Mouse (Mus musculus) erythroid progenitor cell, adult 5-6 weeks (primary cell): ENCODE results near the gene Mov10l1. TPM values are rescaled to one million over a fixed set of nuclear protein-coding genes. Genes with fewer than 3 reads are reported as not detected.

Experiments
- total RNA-seq, 2 experiments: library from RNA; stranded (forward) in 1 of 2; stranded (reverse) in 1 of 2; fragments of 150-400 nt in 1 of 2; fragments of 186-747, 209-891 nt in 1 of 2; gene quantifications; 2 replicates each; pipeline versions ENCODE4 v1.2.3 to v1.2.4; 2015 to 2017; ENCODE audit warnings: low replicate concordance in 2 of 2

The Mov10l1 gene
- total RNA-seq, 2 experiments from 2014 or later: under 0.01 TPM; not detected in 1

Other genes with a start within 250 kb of the Mov10l1 start
- gene Brd1, start 248.7 kb upstream of the Mov10l1 start, total RNA-seq (2015; ENCODE audit: low replicate concordance): 13.3 and 18.4 TPM in 2 replicates
- gene Brd1, start 248.7 kb upstream of the Mov10l1 start, total RNA-seq (2017; ENCODE audit: low replicate concordance): 31.3 and 31.5 TPM in 2 replicates
- gene Zbed4, start 231.2 kb upstream of the Mov10l1 start, total RNA-seq (2015; ENCODE audit: low replicate concordance): 34.2 and 44.0 TPM in 2 replicates
- gene Zbed4, start 231.2 kb upstream of the Mov10l1 start, total RNA-seq (2017; ENCODE audit: low replicate concordance): 28.8 and 32.7 TPM in 2 replicates
- gene Alg12, start 163.6 kb upstream of the Mov10l1 start, total RNA-seq (2015; ENCODE audit: low replicate concordance): 5.0 and 5.4 TPM in 2 replicates
- 1.2 and 2.4 TPM in 2 replicates for gene Alg12, start 163.6 kb upstream of the Mov10l1 start, total RNA-seq (2017; ENCODE audit: low replicate concordance)
- 19.8 and 26.4 TPM in 2 replicates for gene Creld2, start 163.3 kb upstream of the Mov10l1 start, total RNA-seq (2015; ENCODE audit: low replicate concordance)
- gene Creld2, start 163.3 kb upstream of the Mov10l1 start, total RNA-seq (2017; ENCODE audit: low replicate concordance): 24.8 and 41.9 TPM in 2 replicates
- gene Pim3, start 120.7 kb upstream of the Mov10l1 start, total RNA-seq (2015; ENCODE audit: low replicate concordance): 0.72 and 1.3 TPM in 2 replicates
- 0.68 and 1.5 TPM in 2 replicates for gene Pim3, start 120.7 kb upstream of the Mov10l1 start, total RNA-seq (2017; ENCODE audit: low replicate concordance)
- gene Ttll8, start 28.5 kb upstream of the Mov10l1 start, total RNA-seq (2015; ENCODE audit: low replicate concordance): not detected in 2 replicates
- not detected in 2 replicates for gene Ttll8, start 28.5 kb upstream of the Mov10l1 start, total RNA-seq (2017; ENCODE audit: low replicate concordance)
- gene Mlc1, start 3.9 kb upstream of the Mov10l1 start, total RNA-seq (2015; ENCODE audit: low replicate concordance): not detected in 2 replicates
- gene Mlc1, start 3.9 kb upstream of the Mov10l1 start, total RNA-seq (2017; ENCODE audit: low replicate concordance): not detected in 2 replicates
- gene Panx2, start 76.8 kb downstream of the Mov10l1 start, total RNA-seq (2015; ENCODE audit: low replicate concordance): not detected in 2 replicates
- not detected in 2 replicates for gene Panx2, start 76.8 kb downstream of the Mov10l1 start, total RNA-seq (2017; ENCODE audit: low replicate concordance)
- gene Trabd, start 92.2 kb downstream of the Mov10l1 start, total RNA-seq (2015; ENCODE audit: low replicate concordance): 5.4 and 12.6 TPM in 2 replicates
- gene Trabd, start 92.2 kb downstream of the Mov10l1 start, total RNA-seq (2017; ENCODE audit: low replicate concordance): 10.4 and 11.9 TPM in 2 replicates
- gene Selenoo, start 106.2 kb downstream of the Mov10l1 start, total RNA-seq (2015; ENCODE audit: low replicate concordance): 6.1 and 9.6 TPM in 2 replicates
- 12.5 and 15.3 TPM in 2 replicates for gene Selenoo, start 106.2 kb downstream of the Mov10l1 start, total RNA-seq (2017; ENCODE audit: low replicate concordance)
- 26.4 and 41.4 TPM in 2 replicates for gene Tubgcp6, start 140.2 kb downstream of the Mov10l1 start, total RNA-seq (2015; ENCODE audit: low replicate concordance)
- gene Tubgcp6, start 140.2 kb downstream of the Mov10l1 start, total RNA-seq (2017; ENCODE audit: low replicate concordance): 28.1 and 28.3 TPM in 2 replicates
- gene Hdac10, start 145.8 kb downstream of the Mov10l1 start, total RNA-seq (2015; ENCODE audit: low replicate concordance): 4.3 TPM in 1 of 2 replicates, not detected in the other
- gene Hdac10, start 145.8 kb downstream of the Mov10l1 start, total RNA-seq (2017; ENCODE audit: low replicate concordance): 1.3 TPM in 1 of 2 replicates, not detected in the other
- gene Mapk12, start 157.8 kb downstream of the Mov10l1 start, total RNA-seq (2015; ENCODE audit: low replicate concordance): not detected in 2 replicates
- 0.51 TPM in 1 of 2 replicates, not detected in the other for gene Mapk12, start 157.8 kb downstream of the Mov10l1 start, total RNA-seq (2017; ENCODE audit: low replicate concordance)
- gene Mapk11, start 166.7 kb downstream of the Mov10l1 start, total RNA-seq (2015; ENCODE audit: low replicate concordance): 0.72 and 2.1 TPM in 2 replicates
- gene Mapk11, start 166.7 kb downstream of the Mov10l1 start, total RNA-seq (2017; ENCODE audit: low replicate concordance): 0.51 TPM in 1 of 2 replicates, not detected in the other
- 7.2 and 9.2 TPM in 2 replicates for gene Plxnb2, start 197.9 kb downstream of the Mov10l1 start, total RNA-seq (2015; ENCODE audit: low replicate concordance)
- 1.9 and 8.2 TPM in 2 replicates for gene Plxnb2, start 197.9 kb downstream of the Mov10l1 start, total RNA-seq (2017; ENCODE audit: low replicate concordance)
- gene Dennd6b, start 213.6 kb downstream of the Mov10l1 start, total RNA-seq (2015; ENCODE audit: low replicate concordance): 1.7 TPM in 1 of 2 replicates, not detected in the other
- gene Dennd6b, start 213.6 kb downstream of the Mov10l1 start, total RNA-seq (2017; ENCODE audit: low replicate concordance): 0.76 and 1.5 TPM in 2 replicates
- gene Ppp6r2, start 228.6 kb downstream of the Mov10l1 start, total RNA-seq (2015; ENCODE audit: low replicate concordance): 59.1 and 61.6 TPM in 2 replicates
- 55.4 and 79.1 TPM in 2 replicates for gene Ppp6r2, start 228.6 kb downstream of the Mov10l1 start, total RNA-seq (2017; ENCODE audit: low replicate concordance)